Mouse (Mus musculus): ENCODE results near the gene Samd14. TPM values are rescaled to one million over a fixed set of nuclear protein-coding genes. Genes with fewer than 3 reads are reported as not detected.
A peak's percentile ranks its signal among the peaks of the same experiment; 100 is the strongest.

Samd14 gene
- polyA plus RNA-seq, 1 experiment, result 3.2 TPM

DNA sequence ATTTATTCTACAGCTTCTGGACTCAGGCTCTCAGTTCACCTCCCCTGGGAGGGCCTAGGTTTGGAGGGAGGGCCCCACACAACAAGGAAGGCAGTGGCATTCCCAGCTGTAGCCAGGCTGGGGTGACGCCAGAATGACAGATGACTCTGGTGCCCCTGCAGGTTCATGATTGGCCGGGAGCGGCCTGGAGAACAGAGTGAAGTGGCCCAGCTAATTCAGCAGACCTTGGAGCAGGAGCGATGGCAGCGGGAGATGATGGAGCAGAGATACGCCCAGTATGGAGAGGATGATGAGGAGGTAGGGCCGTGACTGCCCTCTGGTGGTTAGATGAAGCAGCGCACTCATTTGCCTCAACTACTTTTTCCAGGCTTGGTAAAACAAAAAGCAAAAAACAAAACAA lies 8.6 kb upstream of the Samd14 start:
- Histone ChIP-seq H3K27ac (ENCODE audit: insufficient read depth, low read depth, low read length) (peak overlapping the region; percentile 61; the same call in 1 of the 2 replicates), H3K4me3 (ENCODE audit: insufficient read depth, low read depth, low read length) (no peak overlapping the region), H3K36me3 (ENCODE audit: control insufficient read depth, insufficient read depth, low read length) (no peaks in the 10 kb centered on the region), H3K4me1 (ENCODE audit: control insufficient read depth, insufficient read depth, low read length) (no peaks in the 10 kb centered on the region; the same call in 1 of the 2 replicates), H3K27me3 (replicated peaks; ENCODE audit: control insufficient read depth, insufficient read depth, low read length) (no peaks in the 10 kb centered on the region)
- WGBS, result 5% methylated on average over 8 of the region's 8 CpGs
- no peak for TF ChIP-seq POLR2A (IDR thresholded peaks at IDR 0.05; ENCODE audit: low read depth, low read length)
- TF ChIP-seq CTCF (conservative IDR thresholded peaks at IDR 0.05; ENCODE audit: insufficient read depth, insufficient read length, low read depth, low read length), result peak; percentile 97
- peak; percentile 78 for DNase-seq

DNA sequence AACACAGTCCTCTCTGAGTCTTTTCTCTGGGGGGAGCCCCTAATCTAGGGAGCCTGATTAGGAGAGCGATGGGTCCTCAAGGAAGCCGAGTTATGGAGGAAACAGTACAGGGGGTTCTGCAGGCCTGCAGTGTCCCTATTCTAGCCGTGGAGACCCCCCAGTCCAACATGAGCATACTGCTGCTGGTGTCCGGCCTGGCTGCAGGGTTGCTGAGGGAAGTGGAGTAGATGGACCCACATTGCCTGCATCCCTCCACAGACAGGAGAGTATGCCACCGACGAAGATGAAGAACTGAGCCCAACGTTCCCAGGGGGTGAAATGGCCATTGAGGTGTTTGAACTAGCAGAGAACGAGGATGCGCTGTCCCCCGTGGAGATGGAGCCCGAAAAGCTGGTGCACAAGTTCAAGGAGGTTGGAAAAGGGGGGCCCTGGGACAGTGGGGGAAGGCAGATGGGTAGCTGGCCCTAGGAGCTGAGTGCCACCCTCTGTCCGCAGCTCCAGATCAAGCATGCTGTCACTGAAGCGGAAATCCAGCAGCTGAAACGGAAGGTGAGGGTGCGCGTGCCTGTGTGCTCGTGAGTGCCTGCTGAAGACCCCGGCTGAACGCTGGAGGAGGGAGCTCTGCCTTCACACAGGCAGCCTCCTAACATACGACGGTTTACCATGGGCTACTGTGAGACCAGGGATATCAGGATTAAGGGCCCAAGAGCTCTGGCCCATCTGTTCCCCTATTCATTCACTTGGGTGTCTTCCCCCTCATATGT lies 7.9 kb upstream of the Samd14 start:
- no peak overlapping the region for H3K4me3 ChIP-seq (ENCODE audit: insufficient read depth, low read depth, low read length)
- H3K36me3 ChIP-seq (ENCODE audit: control insufficient read depth, insufficient read depth, low read length), result no peaks in the 10 kb centered on the region
- WGBS, result 84% methylated on average over 21 of the region's 21 CpGs
- H3K4me1 ChIP-seq (ENCODE audit: control insufficient read depth, insufficient read depth, low read length), result peaks cover under 1% of the 10 kb centered on the region; the same call in 1 of the 2 replicates
- H3K27ac ChIP-seq (ENCODE audit: insufficient read depth, low read depth, low read length), result no peak overlapping the region
- H3K27me3 ChIP-seq (replicated peaks; ENCODE audit: control insufficient read depth, insufficient read depth, low read length), result no peaks in the 10 kb centered on the region
- no peak for DNase-seq
- TF ChIP-seq POLR2A (IDR thresholded peaks at IDR 0.05; ENCODE audit: low read depth, low read length) (no peak), CTCF (conservative IDR thresholded peaks at IDR 0.05; ENCODE audit: insufficient read depth, insufficient read length, low read depth, low read length) (no peak)

DNA sequence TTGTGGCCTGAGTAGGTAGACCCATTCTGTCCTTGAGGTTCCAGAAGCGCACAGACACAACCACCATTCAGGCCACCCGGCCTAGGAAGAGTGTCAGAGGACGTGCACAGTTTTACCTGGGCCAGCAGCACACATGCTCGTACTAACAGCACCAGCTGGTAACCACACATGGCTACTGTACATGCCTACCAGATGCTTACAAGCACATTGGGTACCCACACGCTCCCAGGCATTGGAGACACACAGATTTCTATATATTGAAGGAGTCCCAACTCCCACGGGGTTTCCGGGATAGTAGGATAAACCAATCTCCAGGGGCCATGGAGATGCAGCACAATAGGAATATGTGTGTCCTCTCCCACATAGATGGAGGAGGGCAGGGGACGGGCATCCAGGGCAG lies 7.0 kb upstream of the Samd14 start:
- Histone ChIP-seq H3K27ac (ENCODE audit: insufficient read depth, low read depth, low read length) (no peak overlapping the region), H3K4me1 (ENCODE audit: control insufficient read depth, insufficient read depth, low read length) (peaks cover 5% of the 10 kb centered on the region; the same call in 1 of the 2 replicates), H3K4me3 (ENCODE audit: insufficient read depth, low read depth, low read length) (no peak overlapping the region), H3K36me3 (ENCODE audit: control insufficient read depth, insufficient read depth, low read length) (no peaks in the 10 kb centered on the region), H3K27me3 (replicated peaks; ENCODE audit: control insufficient read depth, insufficient read depth, low read length) (no peaks in the 10 kb centered on the region)
- WGBS, result 96% methylated on average over 8 of the region's 8 CpGs
- TF ChIP-seq POLR2A (IDR thresholded peaks at IDR 0.05; ENCODE audit: low read depth, low read length) (no peak), CTCF (conservative IDR thresholded peaks at IDR 0.05; ENCODE audit: insufficient read depth, insufficient read length, low read depth, low read length) (no peak)
- DNase-seq, result no peak

DNA sequence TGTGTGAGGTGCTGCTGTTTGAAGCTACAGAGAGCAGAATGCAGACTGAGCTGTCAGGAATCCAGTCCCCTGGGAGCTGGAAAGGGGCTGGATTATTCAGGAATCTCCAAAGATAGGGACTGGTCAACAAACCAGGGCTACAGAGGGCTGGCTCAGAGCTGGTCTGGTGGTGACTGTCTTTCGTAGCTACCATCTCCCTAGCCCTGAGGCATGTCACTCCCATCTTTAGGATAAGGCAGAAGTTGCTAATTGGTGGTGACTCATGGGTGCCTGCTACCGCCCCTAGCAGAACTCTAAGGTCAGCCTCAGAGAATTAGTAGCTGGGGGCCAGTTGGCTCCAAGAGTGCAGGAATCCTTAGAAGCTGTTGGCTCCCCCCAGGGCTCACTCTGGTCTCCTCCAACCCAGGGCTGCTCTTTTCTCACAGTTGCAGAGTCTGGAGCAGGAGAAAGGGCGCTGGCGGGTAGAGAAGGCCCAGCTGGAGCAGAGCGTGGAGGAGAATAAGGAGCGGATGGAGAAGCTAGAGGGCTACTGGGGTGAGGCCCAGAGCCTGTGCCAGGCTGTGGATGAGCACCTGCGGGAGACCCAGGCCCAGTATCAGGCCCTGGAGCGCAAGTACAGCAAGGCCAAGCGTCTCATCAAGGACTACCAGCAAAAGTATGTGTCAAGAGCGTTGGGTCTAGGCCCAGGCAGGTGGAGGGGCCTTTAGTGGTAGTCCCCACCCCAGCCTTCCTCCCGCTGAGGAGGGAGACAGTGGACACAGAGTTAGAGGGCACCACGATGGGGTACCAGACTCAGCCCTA lies 5.3 kb upstream of the Samd14 start:
- Histone ChIP-seq H3K27ac (ENCODE audit: insufficient read depth, low read depth, low read length) (no peak overlapping the region), H3K4me3 (ENCODE audit: insufficient read depth, low read depth, low read length) (no peak overlapping the region), H3K27me3 (replicated peaks; ENCODE audit: control insufficient read depth, insufficient read depth, low read length) (no peaks in the 10 kb centered on the region), H3K4me1 (ENCODE audit: control insufficient read depth, insufficient read depth, low read length) (peaks cover 6% of the 10 kb centered on the region; the same call in 1 of the 2 replicates), H3K36me3 (ENCODE audit: control insufficient read depth, insufficient read depth, low read length) (no peaks in the 10 kb centered on the region)
- no peak for TF ChIP-seq POLR2A (IDR thresholded peaks at IDR 0.05; ENCODE audit: low read depth, low read length)
- no peak for TF ChIP-seq CTCF (conservative IDR thresholded peaks at IDR 0.05; ENCODE audit: insufficient read depth, insufficient read length, low read depth, low read length)
- 82% methylated on average over 12 of the region's 12 CpGs for WGBS
- no peak for DNase-seq

DNA sequence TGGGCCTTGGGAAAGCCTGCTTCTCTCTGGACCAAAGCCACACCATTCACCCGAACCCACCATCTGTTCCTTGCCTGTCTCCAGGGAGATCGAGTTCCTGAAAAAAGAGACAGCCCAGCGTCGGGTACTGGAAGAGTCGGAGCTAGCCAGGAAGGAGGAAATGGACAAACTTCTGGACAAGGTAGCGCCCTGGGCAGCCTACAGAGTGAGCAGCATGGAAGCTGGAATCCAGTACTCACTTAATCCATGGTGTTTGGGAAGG lies 4.8 kb upstream of the Samd14 start:
- Histone ChIP-seq H3K27ac (ENCODE audit: insufficient read depth, low read depth, low read length) (no peak overlapping the region), H3K27me3 (replicated peaks; ENCODE audit: control insufficient read depth, insufficient read depth, low read length) (no peaks in the 10 kb centered on the region), H3K36me3 (ENCODE audit: control insufficient read depth, insufficient read depth, low read length) (no peaks in the 10 kb centered on the region), H3K4me1 (ENCODE audit: control insufficient read depth, insufficient read depth, low read length) (peaks cover 8% of the 10 kb centered on the region; the same call in 1 of the 2 replicates), H3K4me3 (ENCODE audit: insufficient read depth, low read depth, low read length) (no peak overlapping the region)
- TF ChIP-seq CTCF (conservative IDR thresholded peaks at IDR 0.05; ENCODE audit: insufficient read depth, insufficient read length, low read depth, low read length), result no peak
- WGBS, result 56% methylated on average over 6 of the region's 6 CpGs
- DNase-seq, result no peak

DNA sequence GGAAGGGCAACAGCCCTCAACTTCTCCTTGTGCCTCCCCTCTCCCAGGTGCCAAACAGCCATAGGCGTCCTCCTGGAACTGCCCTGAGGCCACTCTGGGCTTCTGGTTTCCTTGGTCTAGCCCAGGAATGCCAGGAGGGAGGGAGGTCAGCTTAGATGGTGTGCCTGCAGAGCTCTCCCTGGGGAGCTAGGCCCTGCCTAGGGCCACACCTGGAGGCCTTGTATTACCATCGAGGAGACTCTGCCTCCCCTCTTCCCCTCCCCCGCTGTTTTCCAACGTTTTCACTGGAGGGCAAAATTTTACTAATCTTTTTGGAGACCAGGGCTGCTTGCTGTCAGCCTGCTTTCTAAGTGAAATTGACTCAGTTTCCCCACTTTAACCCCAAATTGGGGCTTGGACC lies 3.6 kb upstream of the Samd14 start:
- Histone ChIP-seq H3K27ac (ENCODE audit: insufficient read depth, low read depth, low read length) (no peak overlapping the region), H3K4me1 (ENCODE audit: control insufficient read depth, insufficient read depth, low read length) (peaks cover 8% of the 10 kb centered on the region; the same call in 1 of the 2 replicates), H3K27me3 (replicated peaks; ENCODE audit: control insufficient read depth, insufficient read depth, low read length) (no peaks in the 10 kb centered on the region), H3K4me3 (ENCODE audit: insufficient read depth, low read depth, low read length) (no peak overlapping the region), H3K36me3 (ENCODE audit: control insufficient read depth, insufficient read depth, low read length) (no peaks in the 10 kb centered on the region)
- WGBS, result 34% methylated on average over 4 of the region's 4 CpGs
- DNase-seq, result no peak
- no peak for TF ChIP-seq POLR2A (IDR thresholded peaks at IDR 0.05; ENCODE audit: low read depth, low read length)
- TF ChIP-seq CTCF (conservative IDR thresholded peaks at IDR 0.05; ENCODE audit: insufficient read depth, insufficient read length, low read depth, low read length), result no peak

DNA sequence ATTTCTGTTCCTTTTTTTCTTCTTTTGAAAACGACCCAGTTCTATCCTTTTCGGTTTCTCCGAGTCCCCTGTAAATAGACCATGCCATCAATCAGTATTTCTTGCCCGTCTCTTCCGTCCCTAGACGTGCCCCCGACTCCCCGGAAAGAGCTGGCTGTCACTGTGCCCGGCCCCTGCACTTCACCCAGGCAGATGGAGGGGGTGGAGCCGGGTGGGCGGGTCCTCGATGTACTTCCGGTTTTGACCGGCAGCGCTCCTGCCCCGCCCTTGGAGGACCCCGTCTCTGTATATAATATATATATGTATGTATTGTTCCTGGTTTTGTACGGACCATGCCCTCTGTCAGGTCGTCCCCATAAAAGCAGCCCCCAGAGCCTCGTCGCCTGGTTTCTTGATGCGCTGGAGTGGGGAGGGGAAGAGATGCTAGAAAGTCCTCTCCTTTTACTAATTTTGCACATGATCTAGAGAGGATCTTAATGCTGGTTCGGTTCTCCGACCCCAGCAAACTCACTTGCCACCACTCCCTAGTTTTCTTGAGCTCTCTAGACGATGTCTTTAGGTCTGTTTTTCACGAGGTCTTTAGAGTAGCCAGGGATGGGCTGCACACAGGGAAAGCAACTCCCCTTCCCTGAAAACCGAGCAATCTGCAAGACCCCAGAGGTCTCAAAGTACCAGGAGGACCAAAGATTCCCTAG lies 3.0 kb upstream of the Samd14 start:
- Histone ChIP-seq H3K4me1 (ENCODE audit: control insufficient read depth, insufficient read depth, low read length) (peaks cover 8% of the 10 kb centered on the region; the same call in 1 of the 2 replicates), H3K36me3 (ENCODE audit: control insufficient read depth, insufficient read depth, low read length) (no peaks in the 10 kb centered on the region), H3K27ac (ENCODE audit: insufficient read depth, low read depth, low read length) (peak overlapping the region; percentile 7; the same call in 1 of the 2 replicates), H3K27me3 (replicated peaks; ENCODE audit: control insufficient read depth, insufficient read depth, low read length) (no peaks in the 10 kb centered on the region), H3K4me3 (ENCODE audit: insufficient read depth, low read depth, low read length) (peak overlapping the region; percentile 48)
- DNase-seq, result peak; percentile 84
- WGBS, result 2% methylated on average over 27 of the region's 27 CpGs
- TF ChIP-seq POLR2A (IDR thresholded peaks at IDR 0.05; ENCODE audit: low read depth, low read length) (no peak), CTCF (conservative IDR thresholded peaks at IDR 0.05; ENCODE audit: insufficient read depth, insufficient read length, low read depth, low read length) (no peak)
